Mouse (Mus musculus): ENCODE measurements around the gene Itpr3. TPM values are rescaled to one million over a fixed set of nuclear protein-coding genes. Genes with fewer than 3 reads are reported as not detected.

Itpr3 gene
- polyA plus RNA-seq, 1 experiment = 27.6 TPM

DNA sequence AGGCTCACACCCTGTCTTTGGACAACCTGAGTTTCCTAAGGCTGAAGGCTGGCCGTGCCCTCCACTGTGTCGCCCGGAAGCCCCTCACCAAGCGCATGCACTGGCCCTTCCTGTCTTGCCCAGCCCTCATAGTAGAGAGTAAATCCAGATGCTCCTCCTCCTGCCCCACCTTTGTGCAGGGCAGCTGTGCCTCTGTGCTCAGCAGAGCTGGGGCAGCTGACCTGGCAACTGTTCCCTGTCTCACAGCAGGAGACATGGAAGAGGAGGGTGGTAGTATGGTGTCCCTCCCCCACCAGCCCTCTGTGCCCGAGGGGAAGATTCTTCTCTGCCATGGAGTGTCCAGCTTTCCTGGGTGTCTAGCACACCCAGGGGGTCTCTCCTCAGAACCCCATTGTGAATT lies 44.6 kb downstream of the Itpr3 start:
- 84% methylated on average over 5 of the region's 5 CpGs for WGBS
- no peak for DNase-seq (ENCODE audit: low read depth, low spot score)

DNA sequence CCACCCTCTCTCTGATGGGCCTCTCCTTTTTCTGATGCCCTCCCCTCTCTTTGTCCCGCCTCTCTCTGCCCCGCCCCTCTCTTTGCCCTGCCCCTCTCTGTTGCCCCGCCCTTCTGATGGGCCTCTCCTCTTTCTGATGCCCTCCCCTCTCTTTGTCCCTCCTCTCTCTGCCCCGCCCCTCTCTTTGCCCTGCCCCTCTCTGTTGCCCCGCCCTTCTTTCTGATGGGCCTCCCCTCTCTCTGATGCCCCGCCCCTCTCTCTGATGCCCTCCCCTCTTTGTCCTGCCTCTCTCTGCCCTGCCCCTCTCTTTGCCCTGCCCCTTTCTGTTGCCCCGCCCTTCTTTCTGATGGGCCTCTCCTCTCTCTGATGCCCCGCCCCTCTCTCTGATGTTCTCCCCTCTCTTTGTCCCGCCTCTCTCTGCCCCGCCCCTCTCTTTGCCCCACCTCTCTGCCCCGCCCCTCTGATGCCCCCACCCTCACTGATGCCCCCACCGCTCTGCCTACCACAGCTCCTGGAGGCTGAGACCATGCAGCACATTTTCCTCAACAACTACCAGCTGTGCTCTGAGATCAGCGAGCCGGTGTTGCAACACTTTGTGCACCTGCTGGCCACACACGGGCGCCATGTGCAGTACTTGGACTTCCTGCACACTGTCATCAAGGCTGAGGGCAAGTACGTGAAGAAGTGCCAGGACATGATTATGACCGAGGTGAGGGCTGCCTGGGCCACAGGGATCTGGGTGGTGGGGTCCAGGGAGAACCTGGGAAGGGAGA lies 48.8 kb downstream of the Itpr3 start:
- DNase-seq (ENCODE audit: low read depth, low spot score) = no peak
- 60% methylated on average over 13 of the region's 18 CpGs for WGBS

DNA sequence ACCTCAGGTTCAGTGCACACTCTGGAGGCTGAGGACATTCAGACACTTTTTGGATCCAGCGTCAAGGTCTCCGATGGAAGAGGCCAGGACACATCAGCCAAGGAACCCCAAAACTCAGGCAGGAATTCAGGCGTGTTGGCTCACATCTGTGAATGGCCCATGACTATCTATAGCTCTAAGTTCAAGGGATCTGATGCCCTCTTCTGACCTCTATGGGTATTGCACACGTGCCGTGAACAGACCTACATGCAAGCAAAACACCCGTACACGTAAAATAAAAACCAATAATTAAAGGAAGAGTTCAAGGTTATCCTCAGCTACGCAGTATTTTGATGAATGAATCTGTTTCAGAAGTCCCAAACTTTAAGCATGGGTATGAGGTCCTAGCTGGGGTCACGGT lies 49.6 kb downstream of the Itpr3 start:
- WGBS = 86% methylated on average over 9 of the region's 9 CpGs
- DNase-seq (ENCODE audit: low read depth, low spot score) = no peak

DNA sequence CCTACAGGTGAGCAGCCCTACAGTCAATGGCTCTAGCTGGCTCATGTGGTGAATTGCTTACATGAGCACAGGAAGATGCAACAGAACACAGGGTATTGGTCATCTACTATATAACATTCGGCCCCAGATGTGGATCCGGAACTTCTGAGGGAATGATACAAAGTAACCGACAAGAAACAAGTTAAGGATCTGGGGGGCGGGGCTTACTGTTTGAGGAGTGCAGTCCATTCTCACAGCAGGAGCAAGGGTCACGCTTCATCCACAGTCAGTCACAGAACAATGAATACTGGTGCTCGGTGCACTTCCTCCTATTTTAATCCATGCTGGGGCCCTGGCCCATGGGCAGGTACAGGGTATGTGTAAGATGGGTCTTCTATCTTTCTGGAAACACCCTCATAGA lies 50.8 kb downstream of the Itpr3 start:
- no peak for DNase-seq (ENCODE audit: low read depth, low spot score)
- WGBS = 75% methylated on average over 6 of the region's 6 CpGs

DNA sequence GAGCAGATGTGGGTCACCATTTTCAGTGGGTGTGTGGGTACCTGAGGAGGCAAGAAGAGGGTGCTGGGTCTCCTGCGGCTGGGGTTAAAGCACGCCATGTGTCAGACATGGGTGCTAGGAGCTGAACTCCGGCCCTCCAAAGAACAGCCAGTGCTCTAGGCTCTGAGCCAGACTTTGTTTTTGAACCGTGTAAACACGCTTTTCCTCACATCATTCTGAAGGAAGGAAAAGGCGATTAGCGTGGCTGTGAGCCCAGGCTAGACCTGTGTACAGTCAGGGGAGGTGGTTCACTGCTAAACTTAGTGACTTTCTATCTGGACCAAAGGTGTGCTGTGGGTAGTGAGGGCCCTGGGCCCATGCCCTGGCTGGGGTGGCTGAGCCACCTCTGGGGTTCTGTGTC lies 53.0 kb downstream of the Itpr3 start:
- no peak for DNase-seq (ENCODE audit: low read depth, low spot score)
- 77% methylated on average over 7 of the region's 7 CpGs for WGBS

DNA sequence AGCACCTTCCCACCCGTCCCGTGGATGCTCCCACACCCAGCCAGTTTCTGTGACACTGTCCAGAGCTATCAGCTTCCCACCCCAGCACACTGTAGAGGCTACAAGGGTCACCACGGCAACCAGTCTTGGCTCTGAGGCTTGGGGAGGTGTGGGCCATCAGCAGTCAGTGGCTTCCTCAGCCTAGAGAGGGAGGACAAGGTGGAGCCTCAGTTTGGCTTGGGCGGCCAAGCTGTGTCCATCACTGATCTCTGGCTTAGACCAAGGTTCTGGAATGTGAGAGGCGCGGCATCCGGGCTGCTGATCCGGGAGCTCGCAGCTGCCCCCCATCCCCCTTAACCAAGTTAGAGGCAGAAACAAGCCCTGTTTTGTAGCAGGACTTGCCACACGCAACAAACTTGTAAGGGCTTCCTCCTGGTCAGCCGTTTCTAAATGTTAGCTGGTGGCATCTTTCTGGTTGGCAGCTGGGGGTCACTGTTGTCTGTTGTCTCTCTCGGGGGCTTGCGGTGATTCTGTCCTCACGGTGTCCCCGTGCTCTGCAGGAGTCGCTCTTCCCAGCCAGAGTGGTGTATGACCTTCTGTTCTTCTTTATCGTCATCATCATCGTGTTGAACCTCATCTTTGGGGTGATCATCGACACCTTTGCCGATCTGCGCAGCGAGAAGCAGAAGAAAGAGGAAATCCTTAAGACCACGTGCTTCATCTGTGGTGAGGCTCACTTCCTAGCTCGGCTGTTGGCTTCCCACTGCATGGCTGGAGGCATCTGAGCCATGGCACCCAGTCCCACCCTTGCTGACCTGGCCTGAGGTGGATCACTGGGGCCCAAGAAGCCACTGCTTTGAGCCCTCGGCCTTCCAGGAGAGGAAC lies 61.8 kb downstream of the Itpr3 start:
- WGBS = 80% methylated on average over 25 of the region's 25 CpGs

DNA sequence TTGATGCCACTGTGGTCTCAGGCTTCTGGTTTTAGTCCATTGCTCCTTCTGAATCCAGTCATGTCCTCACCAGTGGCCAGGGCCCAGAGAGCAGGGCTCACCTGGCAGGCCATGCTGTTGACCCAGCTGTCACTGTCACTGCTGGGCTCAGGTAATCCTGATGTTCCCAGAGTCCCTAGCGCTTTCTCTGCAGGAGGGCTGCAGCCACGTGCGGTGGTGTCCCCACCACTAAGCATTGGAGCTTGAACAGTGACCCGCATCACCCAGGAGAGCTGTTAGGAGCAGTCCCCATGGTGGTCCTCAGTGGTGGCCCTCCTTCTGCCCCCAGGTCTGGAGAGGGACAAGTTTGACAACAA lies 62.4 kb downstream of the Itpr3 start:
- 88% methylated on average over 4 of the region's 4 CpGs for WGBS
- no peak for DNase-seq (ENCODE audit: low read depth, low spot score)

More for the DNA sequence above, 61.8 kb downstream of the Itpr3 start:
- no peak for DNase-seq (ENCODE audit: low read depth, low spot score)

DNA sequence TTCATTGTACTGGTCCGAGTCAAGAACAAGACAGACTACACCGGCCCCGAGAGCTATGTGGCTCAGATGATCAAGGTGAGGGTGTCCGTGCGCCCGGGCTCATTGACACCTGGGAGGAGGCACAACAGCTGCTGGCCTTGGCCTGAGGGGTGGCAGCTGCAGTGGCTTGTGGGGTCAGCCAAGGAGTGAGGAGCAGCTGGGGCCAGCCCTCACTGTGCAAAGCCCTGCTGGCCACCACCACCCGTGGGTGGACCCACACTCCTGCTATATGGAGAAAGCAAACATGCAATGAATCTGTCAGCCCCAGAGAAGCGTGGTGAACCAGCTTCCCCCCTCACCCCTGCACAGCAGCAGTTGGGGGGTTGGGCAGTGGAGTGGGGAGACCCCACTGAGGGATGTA lies 62.9 kb downstream of the Itpr3 start:
- 70% methylated on average over 8 of the region's 8 CpGs for WGBS
- DNase-seq (ENCODE audit: low read depth, low spot score) = no peak

DNA sequence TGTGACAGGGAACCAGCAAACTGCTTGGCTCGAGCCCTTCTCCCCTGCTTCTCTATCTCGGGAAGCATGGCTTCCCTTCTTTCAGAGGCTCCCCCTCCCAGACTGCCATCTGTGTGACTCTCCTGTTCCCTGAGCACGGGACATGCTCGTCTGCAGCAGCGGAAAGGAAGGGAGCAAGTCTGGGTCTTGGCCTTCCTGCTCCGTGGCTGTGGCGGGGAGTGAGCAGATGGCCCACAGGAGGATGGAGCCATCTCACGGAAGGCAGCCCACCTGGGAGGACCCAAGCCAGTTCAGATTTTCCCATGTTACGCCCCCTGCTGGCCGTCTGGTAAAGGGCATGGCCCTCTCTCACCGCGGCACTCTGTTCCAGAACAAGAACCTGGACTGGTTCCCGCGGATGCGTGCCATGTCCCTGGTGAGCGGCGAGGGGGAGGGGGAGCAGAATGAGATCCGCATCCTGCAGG lies 63.5 kb downstream of the Itpr3 start:
- DNase-seq (ENCODE audit: low read depth, low spot score) = no peak
- 46% methylated on average over 18 of the region's 18 CpGs for whole genome bisulfite sequencing

DNA sequence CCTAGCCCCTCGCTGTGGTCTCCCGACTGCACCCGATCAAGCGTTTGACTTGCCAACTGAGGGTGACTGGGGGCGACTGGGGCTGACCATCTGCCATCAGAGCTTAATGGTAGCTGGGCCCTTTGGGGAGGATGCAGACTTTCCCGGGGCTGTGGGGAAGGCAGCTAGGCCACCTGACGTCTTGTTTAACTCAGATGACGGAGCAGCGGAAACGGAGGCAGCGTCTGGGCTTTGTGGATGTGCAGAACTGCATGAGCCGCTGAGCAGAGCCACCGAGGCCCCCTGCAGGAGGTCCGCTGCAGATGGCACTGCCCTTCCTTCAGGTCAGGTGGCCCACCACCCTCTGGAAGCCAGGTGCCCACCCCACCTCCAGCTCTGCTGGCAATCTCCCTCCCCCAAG lies 64.2 kb downstream of the Itpr3 start:
- 82% methylated on average over 14 of the region's 14 CpGs for WGBS
- no peak for DNase-seq (ENCODE audit: low read depth, low spot score)

DNA sequence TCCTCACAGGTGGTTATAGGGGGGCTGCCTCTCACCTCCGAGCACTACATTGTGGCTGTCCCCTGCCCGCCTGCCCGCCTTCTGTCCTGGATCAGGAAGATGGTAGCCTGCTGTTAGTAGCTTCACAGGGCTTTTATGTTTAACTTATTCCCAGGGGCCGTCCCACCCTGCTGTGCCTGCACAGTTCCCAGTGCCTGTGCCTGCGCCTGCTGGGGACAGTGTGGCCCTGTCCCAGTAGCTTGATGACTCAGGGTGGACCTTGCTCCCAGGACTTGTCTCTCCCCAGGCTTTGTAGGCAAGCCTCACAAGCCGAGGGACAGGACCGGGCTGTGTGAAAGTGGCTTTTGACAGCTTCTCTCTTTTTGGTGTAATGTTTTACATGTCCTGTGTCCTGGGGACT lies 64.7 kb downstream of the Itpr3 start:
- 55% methylated on average over 7 of the region's 7 CpGs for WGBS
- DNase-seq (ENCODE audit: low read depth, low spot score) = no peak

DNA sequence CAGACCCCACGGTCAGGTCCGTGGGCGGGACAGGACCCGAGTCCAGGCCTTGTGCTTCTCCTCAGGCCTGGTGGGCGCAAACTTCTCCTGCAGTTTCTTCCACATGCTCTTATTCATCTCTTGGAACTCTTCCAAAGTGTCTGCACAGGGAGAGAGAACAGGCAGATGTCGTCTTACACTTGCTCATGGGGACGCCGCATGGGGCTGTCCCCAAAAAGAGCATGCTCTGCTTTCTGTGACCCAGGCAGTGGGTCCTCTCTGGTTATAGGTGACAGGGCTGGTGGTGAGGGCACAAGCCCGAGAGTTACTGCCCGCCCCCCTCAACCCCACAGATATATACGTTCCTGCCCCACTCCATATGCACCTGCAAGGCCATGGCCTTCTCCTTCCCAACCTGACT lies 65.6 kb downstream of the Itpr3 start:
- WGBS = 78% methylated on average over 11 of the region's 11 CpGs
- DNase-seq (ENCODE audit: low read depth, low spot score) = no peak

DNA sequence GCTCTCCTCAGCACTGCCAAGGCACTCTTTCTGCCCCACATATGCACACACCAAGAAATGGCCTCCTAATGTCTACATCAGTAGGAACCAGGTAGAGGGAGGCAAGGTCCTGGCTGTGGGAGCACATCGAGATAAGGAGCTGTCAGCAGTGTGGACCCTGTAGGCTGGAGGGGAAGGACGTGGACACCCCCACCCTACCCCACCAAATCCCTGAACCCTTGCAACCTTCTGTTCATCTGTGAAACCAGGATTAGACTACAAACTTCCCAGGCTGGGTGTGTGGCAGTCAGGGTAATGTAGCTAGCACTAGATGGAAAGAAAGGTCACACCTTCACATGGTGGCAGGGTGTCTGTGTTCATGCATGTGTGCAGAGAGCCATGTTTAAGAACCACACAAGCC lies 66.0 kb downstream of the Itpr3 start:
- 92% methylated on average over 2 of the region's 2 CpGs for WGBS
- no peak for DNase-seq (ENCODE audit: low read depth, low spot score)

DNA sequence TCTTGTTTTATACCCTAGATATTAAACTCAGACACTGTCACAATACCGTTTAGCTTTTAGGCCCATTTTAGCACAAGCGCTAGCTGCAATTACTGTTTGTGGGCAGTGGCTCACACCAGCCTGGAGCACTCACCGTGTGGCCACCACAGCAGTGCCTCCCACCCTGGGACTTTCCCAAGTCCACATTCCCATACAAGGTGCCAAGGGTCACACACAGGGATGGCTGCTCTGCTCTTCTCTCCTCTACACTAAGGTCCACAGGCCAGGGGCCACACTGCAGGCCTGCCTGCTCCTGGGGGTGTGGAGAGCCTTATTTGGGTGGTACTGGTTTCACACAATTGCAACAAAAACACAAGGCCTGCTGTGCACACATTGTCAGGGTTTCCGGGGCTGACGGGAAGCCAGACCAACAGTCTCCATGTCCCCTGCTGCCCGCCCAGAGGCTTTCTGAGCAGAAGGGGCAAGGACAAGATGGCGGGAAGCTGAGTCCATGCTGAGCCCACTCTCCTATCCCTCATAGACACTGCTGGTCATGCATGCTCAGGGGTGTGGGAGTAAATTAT lies 66.8 kb downstream of the Itpr3 start:
- DNase-seq (ENCODE audit: low read depth, low spot score) = no peak
- WGBS = 85% methylated on average over 7 of the region's 7 CpGs

DNA sequence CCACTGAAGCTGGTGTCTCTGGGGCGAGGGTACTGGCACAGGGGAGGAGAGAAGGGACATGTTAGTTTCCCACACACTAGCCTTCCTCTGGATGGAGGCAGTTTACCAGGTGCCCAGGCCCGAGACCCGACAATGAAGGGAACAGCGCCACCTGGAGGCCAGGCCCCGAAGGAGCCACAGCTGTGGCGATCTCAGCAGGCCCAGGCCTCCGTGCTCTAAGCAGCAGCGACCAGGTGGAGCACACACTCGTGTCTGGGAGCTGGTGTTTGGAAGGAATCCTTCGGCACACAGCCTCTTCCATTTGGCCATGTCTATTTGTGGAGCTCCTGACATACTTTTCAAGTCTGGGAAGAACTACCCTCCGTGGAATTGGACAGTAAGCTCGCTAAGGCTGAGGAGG lies 68.1 kb downstream of the Itpr3 start:
- 32% methylated on average over 12 of the region's 12 CpGs for WGBS
- DNase-seq (ENCODE audit: low read depth, low spot score) = no peak

DNA sequence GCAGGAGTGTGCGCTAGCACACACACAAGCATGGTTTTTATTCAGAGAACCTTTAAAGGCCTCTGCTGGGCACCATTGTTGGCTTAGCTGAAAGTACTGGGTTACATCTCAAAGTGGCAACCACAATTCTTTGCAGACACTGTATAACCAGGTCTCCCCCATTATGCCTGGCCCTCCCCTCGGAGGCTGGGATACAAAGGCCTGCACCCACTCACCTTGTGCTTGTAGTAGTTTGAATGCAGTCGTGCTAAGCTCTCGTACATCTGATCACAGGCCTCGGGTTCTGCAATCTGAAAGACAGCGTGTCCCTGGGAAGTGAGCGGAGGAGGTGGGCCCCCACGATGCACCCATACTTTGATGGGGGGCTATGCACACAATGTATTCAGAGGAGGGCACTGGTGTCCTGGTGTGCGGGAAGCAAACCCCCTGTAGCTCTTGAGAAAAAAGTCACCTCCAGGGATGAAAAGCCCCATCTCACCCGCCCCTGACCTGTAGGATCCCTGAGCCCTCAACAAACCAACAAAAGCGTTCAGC lies 68.6 kb downstream of the Itpr3 start:
- 92% methylated on average over 11 of the region's 11 CpGs for WGBS
- DNase-seq (ENCODE audit: low read depth, low spot score) = no peak

DNA sequence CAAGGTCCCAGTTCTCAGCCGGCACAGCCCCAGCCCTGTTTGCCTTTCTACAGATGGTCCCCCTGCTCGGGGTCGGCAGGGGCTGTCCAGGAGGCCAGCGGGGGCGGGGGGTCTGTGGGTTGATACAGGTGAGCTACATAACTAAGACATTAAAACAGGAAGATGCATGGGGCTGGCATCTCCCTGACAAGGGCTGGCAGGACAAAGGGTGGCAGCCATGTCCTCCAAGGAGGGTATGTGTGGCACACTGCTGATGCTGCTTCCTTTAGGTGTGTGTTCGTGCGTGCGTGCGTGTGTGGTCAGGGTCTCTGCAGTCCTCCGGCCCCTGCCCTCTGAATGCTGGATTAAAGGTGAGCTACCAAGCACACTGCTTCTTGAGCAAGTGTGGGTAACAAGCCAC lies 69.9 kb downstream of the Itpr3 start:
- no peak for DNase-seq (ENCODE audit: low read depth, low spot score)
- 72% methylated on average over 10 of the region's 10 CpGs for WGBS

DNA sequence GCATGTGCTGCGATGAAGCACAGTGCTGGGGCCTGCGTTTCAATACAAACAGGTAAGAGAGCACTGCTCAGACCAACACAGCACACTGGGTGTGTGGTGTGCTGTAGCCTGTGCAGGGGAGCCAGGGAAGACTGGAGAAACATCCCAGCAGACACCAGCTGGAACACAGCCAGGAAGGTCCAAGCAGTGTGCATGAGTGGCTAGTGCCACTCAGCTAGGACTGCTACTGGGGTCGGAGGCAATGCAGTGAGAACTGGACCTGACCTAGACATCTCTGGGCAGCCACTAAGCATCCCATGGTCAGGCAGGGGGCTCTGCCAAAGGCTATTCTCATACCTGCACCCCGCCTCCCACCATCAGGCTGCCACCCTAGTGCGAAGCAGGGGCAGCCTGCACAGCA lies 71.1 kb downstream of the Itpr3 start:
- no peak for DNase-seq (ENCODE audit: low read depth, low spot score)
- WGBS = 85% methylated on average over 5 of the region's 5 CpGs

DNA sequence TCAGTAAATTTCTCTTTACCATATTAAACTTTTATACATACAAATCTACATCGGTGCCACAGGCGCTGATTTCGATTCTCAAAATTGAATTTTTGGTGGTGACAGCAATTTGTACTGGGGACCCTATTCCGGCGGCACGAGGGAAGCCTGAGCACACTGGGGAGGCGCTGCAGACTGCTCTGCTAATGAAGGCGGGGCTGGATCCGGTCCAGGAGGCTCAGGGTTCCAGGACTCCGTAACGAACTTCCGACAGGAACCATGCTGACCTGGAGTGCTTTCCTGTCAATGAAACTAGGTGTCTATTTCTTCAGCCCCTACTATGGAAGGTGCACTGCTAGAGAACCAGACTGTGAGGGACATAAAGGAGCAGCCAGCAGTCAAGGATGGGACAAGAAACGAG lies 72.2 kb downstream of the Itpr3 start:
- WGBS = 63% methylated on average over 13 of the region's 13 CpGs
- DNase-seq (ENCODE audit: low read depth, low spot score) = no peak

DNA sequence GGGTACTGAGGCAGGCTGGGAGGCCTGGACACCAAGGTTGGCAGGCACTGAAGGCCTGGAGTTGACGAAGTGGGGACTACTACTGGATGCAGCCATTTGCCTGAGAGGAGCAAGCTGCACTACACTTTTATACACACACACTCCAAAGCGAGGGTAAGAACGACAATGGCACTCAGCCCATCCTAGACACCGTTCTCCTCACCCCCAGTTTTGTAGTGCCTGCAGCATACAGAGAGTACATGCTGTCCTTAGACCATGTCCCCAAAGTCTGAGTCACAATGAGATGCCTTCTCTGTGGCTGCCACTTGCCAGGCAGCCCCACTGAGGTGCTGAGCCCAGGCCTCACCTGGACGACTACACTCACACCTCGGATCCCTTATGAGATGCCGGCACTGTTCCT lies 72.7 kb downstream of the Itpr3 start:
- DNase-seq (ENCODE audit: low read depth, low spot score) = no peak
- WGBS = 77% methylated on average over 7 of the region's 7 CpGs

DNA sequence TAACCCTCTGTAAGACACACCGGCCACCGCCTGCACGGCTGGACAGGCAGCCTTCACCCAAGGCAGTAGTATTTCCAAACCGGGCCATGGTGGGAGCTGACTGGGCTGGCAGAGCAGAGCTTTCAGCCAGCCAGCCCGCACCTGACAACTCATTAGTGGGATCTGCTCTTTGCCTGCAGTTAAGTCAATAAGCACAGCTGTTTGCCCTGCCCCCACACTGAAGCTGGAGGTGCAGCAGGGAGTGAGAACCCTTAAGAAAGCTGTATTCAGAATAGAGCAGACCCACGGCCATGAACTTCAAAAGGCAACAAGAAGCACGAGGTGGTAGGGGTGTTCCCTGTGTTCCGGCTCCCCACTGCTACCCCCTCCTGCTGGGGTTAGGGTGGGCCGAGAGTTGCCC lies 73.1 kb downstream of the Itpr3 start:
- no peak for DNase-seq (ENCODE audit: low read depth, low spot score)
- 57% methylated on average over 9 of the region's 9 CpGs for WGBS

Measured in large intestine, adult 2 months (tissue).